Mouse (Mus musculus): ENCODE measurements around the gene Dtx3l.
"Not testable (repeated sequence)": the region's sequence is repeated elsewhere in the genome, so short reads cannot be mapped to it uniquely, and the experiment has no call there.

The Dtx3l gene

GRCm38 (mm10) chr16:35932179-35933055 is 6.5 kb downstream of the Dtx3l start:
- no peak for DNase-seq (ENCODE audit: low spot score in 2 of 2)

- no peak for DNase-seq (ENCODE audit: low spot score in 2 of 2)
Measured at GRCm38 (mm10) chr16:35924341-35924740, 14.6 kb downstream of the Dtx3l start.

- no peak for DNase-seq (ENCODE audit: low spot score in 2 of 2)
Measured at GRCm38 (mm10) chr16:35923546-35924198, 15.3 kb downstream of the Dtx3l start.

- DNase-seq (ENCODE audit: low spot score in 2 of 2), result no peak
Measured at GRCm38 (mm10) chr16:35922301-35922895, 16.6 kb downstream of the Dtx3l start.

GRCm38 (mm10) chr16:35921676-35922235 is 17.2 kb downstream of the Dtx3l start:
- DNase-seq (ENCODE audit: low spot score in 2 of 2), result no peak

- no peak for DNase-seq (ENCODE audit: low spot score in 2 of 2)
Measured at GRCm38 (mm10) chr16:35918721-35919543, 20.0 kb downstream of the Dtx3l start.

GRCm38 (mm10) chr16:35914301-35914700 is 24.6 kb downstream of the Dtx3l start:
- no peak for DNase-seq (ENCODE audit: low spot score in 2 of 2)

GRCm38 (mm10) chr16:35913526-35913925 is 25.4 kb downstream of the Dtx3l start:
- DNase-seq (ENCODE audit: low spot score in 2 of 2), result no peak

- no peak for DNase-seq (ENCODE audit: low spot score in 2 of 2)
Measured at GRCm38 (mm10) chr16:35911449-35911848, 27.5 kb downstream of the Dtx3l start.

- DNase-seq (ENCODE audit: low spot score in 2 of 2), result no peak
Measured at GRCm38 (mm10) chr16:35907432-35908201, 31.3 kb downstream of the Dtx3l start.

- no peak for DNase-seq (ENCODE audit: low spot score in 2 of 2)
Measured at GRCm38 (mm10) chr16:35906887-35907286, 32.1 kb downstream of the Dtx3l start.

- no peak for DNase-seq (ENCODE audit: low spot score in 2 of 2)
Measured at GRCm38 (mm10) chr16:35905819-35906485, 33.0 kb downstream of the Dtx3l start.

- no peak for DNase-seq (ENCODE audit: low spot score in 2 of 2)
Measured at GRCm38 (mm10) chr16:35905355-35905754, 33.6 kb downstream of the Dtx3l start.

GRCm38 (mm10) chr16:35904121-35904736 is 34.7 kb downstream of the Dtx3l start:
- no peak for DNase-seq (ENCODE audit: low spot score in 2 of 2)

- no peak for DNase-seq (ENCODE audit: low spot score in 2 of 2)
Measured at GRCm38 (mm10) chr16:35903014-35903640, 35.8 kb downstream of the Dtx3l start.

- no peak for DNase-seq (ENCODE audit: low spot score in 2 of 2)
Measured at GRCm38 (mm10) chr16:35900541-35900940, 38.4 kb downstream of the Dtx3l start.

- DNase-seq (ENCODE audit: low spot score in 2 of 2), result no peak
Measured at GRCm38 (mm10) chr16:35894997-35895396, 44.0 kb downstream of the Dtx3l start.

- not testable (repeated sequence) for DNase-seq (ENCODE audit: low spot score in 2 of 2)
Measured at GRCm38 (mm10) chr16:35891603-35892002, 47.3 kb downstream of the Dtx3l start.

- no peak for DNase-seq (ENCODE audit: low spot score in 2 of 2)
Measured at GRCm38 (mm10) chr16:35890645-35891044, 48.3 kb downstream of the Dtx3l start.
